Mouse (Mus musculus) ES-Bruce4 (cell line): ENCODE measurements at regions not wholly inside any gene's neighbourhood (a gene's known extent, or its start where the extent isn't known, plus 50 kb on each side); places are given as distances from the start of the nearest gene placed in this dataset.
"Not testable (repeated sequence)": the region's sequence is repeated elsewhere in the genome, so short reads cannot be mapped to it uniquely, and the experiment has no call there.

Experiments
- H3K27ac ChIP-seq: 2 replicates; pipeline ENCODE4 v1.5.1; 2012; ENCODE audit warnings: low read length, inconsistent platforms; ENCODE audit not compliant: insufficient read depth
- H3K27me3 ChIP-seq: 2 replicates; pipeline ENCODE4 v1.6.1; 2012; ENCODE audit warnings: mild to moderate bottlenecking, low read length, inconsistent platforms; ENCODE audit not compliant: control insufficient read depth, poor library complexity, insufficient read depth, severe bottlenecking
- H3K36me3 ChIP-seq: 2 replicates; pipeline ENCODE4 v1.6.1; 2012; ENCODE audit warnings: inconsistent platforms, mild to moderate bottlenecking, low read length, moderate library complexity; ENCODE audit not compliant: control insufficient read depth, poor library complexity, insufficient read depth, severe bottlenecking
- H3K4me1 ChIP-seq: one replicate; pipeline ENCODE4 v1.8.1; 2011; ENCODE audit warnings: low read length; ENCODE audit not compliant: control insufficient read depth, insufficient read depth
- H3K4me3 ChIP-seq: 2 replicates; pipeline ENCODE4 v1.5.1; 2011; ENCODE audit warnings: low read depth, mild to moderate bottlenecking, low read length
- H3K9ac ChIP-seq: 2 replicates; pipeline ENCODE4 v1.6.1; 2012; ENCODE audit warnings: low read depth, mild to moderate bottlenecking, inconsistent platforms; ENCODE audit not compliant: poor library complexity, severe bottlenecking
- H3K9me3 ChIP-seq: replicated peaks from 2 replicates; pipeline ENCODE4 v1.6.1; 2012; ENCODE audit warnings: mild to moderate bottlenecking, low read length, inconsistent platforms; ENCODE audit not compliant: control insufficient read depth, poor library complexity, insufficient read depth, severe bottlenecking
- CTCF ChIP-seq: IDR thresholded peaks from one replicate; pipeline ENCODE4 v1.8.1; 2011; ENCODE audit warnings: low read depth, low read length
- EP300 ChIP-seq: IDR thresholded peaks from 2 replicates; pipeline ENCODE4 v1.6.1; 2011; ENCODE audit warnings: low read depth, low read length; ENCODE audit not compliant: insufficient read depth
- POLR2A ChIP-seq: IDR thresholded peaks from one replicate; pipeline ENCODE4 v1.8.1; 2011; ENCODE audit warnings: low read length; ENCODE audit not compliant: insufficient read depth

DNA sequence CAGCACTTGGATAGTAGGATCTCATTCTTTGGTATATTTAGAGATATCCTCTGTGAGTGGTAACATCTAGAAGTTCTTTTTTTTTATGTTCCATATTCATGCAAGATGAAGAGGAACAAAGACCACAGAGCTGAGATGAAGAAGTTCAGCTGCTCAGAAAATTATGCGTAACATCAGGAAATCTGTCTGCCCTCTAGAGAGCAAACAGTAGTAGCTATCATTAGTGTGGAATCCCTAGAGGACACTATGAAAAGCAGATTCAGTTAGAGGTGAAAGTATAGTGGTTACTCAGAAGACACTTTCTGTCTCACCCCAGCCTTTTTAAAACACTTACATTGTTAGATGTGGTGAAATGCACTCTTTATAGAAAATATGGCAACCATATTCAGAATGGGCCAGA is 1214.9 kb upstream of the Tacstd2 start:
- Histone ChIP-seq H3K27me3 (no peaks in the 10 kb centered on the region), H3K36me3 (no peaks in the 10 kb centered on the region), H3K9me3 (no peaks in the 10 kb centered on the region), H3K9ac (no peak overlapping the region), H3K4me1 (no peaks in the 10 kb centered on the region), H3K4me3 (no peak overlapping the region), H3K27ac (no peak overlapping the region)
- no peak for TF ChIP-seq CTCF
- no peak for TF ChIP-seq POLR2A
- TF ChIP-seq EP300 = no peak

DNA sequence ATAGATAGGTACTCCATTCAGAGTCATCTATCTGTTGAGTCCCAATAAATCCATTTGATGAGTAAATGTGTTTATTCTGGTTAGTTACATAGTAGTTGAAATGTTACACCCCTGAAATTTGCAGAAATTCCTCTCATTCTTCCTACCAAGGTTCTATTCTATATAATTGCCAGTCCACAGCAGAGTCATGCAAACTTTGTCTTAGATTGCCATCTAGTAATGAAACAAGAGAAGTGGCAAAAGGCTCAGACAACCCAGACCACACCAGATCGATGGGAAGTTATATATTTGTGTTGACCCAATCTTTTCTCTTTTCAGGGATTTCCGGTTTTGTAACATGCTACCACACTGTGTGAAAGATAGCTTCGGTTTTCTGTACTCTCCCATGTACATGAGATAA is 1214.1 kb upstream of the Tacstd2 start:
- Histone ChIP-seq H3K4me3 (no peak overlapping the region), H3K9me3 (no peaks in the 10 kb centered on the region), H3K4me1 (no peaks in the 10 kb centered on the region), H3K27ac (no peak overlapping the region), H3K9ac (no peak overlapping the region), H3K36me3 (no peaks in the 10 kb centered on the region), H3K27me3 (no peaks in the 10 kb centered on the region)
- no peak for TF ChIP-seq EP300
- no peak for TF ChIP-seq POLR2A
- no peak for TF ChIP-seq CTCF

DNA sequence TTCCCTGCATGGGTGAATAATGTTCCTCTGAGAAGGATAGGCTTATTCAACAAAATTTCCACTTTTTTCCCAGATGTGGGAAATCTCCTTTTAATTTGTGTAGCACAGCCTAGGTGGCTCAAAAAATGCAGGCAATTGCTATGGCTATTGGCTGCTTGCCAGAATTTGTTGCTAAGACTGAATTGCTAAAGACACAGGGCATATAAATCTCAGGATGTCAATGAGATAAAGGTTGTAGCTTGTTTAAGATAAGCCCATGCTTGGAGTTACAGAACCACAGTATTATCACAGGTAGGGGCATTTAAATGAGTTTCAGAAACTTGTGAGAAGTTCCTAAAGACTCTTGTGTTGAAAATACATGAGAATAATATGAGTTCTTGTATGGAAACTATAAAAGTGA is 1203.0 kb upstream of the Tacstd2 start:
- no peak overlapping the region for H3K4me3 ChIP-seq
- H3K9ac ChIP-seq = no peak overlapping the region
- no peak for TF ChIP-seq EP300
- TF ChIP-seq CTCF = no peak
- no peak for TF ChIP-seq POLR2A
- no peaks in the 10 kb centered on the region for H3K36me3 ChIP-seq
- H3K9me3 ChIP-seq = no peaks in the 10 kb centered on the region
- no peaks in the 10 kb centered on the region for H3K4me1 ChIP-seq
- no peak overlapping the region for H3K27ac ChIP-seq
- H3K27me3 ChIP-seq = no peaks in the 10 kb centered on the region

DNA sequence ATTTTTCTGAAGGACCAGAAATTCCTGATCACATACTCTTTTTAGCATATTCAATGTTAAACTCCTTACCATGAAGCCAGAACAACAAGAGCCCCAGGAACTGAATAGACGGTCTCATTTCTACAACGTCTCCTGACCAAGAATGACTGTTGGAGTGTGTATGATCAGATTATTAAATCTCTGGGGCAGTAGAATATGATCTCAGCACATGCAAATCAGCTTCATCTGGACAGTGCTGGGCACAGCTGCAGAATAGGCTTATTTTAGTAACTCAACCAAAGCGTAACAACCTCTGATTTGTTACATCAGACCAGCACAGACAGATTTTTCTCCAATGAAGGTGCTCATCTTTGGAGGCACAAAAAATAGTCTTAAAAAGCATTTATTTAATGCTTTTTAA is 1201.1 kb upstream of the Tacstd2 start:
- Histone ChIP-seq H3K27ac (no peak overlapping the region), H3K4me3 (no peak overlapping the region), H3K9me3 (no peaks in the 10 kb centered on the region), H3K4me1 (no peaks in the 10 kb centered on the region), H3K27me3 (no peaks in the 10 kb centered on the region), H3K9ac (no peak overlapping the region), H3K36me3 (no peaks in the 10 kb centered on the region)
- no peak for TF ChIP-seq EP300
- no peak for TF ChIP-seq POLR2A
- TF ChIP-seq CTCF = no peak

DNA sequence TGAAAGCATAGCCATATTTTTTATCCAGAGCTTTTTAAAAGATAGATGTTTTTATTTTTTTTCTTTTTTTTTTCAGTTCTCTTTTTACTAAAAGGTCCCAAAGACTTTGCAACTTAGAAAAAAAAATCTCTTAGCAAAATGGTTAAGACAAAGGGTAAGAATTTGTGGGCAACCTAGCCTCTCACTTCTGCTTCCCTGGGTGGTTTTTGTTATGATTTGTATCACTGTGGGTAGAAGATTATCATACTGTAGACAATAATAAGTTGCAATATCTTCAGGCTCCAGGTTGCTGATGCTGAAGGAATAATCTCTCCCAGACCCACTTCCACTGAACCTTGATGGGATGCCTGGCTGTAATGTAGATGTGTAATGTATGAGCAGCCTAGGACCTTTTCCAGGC is 1200.5 kb upstream of the Tacstd2 start:
- H3K4me1 ChIP-seq = no peaks in the 10 kb centered on the region
- TF ChIP-seq CTCF = no peak
- no peak for TF ChIP-seq EP300
- TF ChIP-seq POLR2A = no peak
- H3K9ac ChIP-seq = no peak overlapping the region
- H3K27ac ChIP-seq = no peak overlapping the region
- no peaks in the 10 kb centered on the region for H3K36me3 ChIP-seq
- no peaks in the 10 kb centered on the region for H3K9me3 ChIP-seq
- H3K4me3 ChIP-seq = no peak overlapping the region
- no peaks in the 10 kb centered on the region for H3K27me3 ChIP-seq

DNA sequence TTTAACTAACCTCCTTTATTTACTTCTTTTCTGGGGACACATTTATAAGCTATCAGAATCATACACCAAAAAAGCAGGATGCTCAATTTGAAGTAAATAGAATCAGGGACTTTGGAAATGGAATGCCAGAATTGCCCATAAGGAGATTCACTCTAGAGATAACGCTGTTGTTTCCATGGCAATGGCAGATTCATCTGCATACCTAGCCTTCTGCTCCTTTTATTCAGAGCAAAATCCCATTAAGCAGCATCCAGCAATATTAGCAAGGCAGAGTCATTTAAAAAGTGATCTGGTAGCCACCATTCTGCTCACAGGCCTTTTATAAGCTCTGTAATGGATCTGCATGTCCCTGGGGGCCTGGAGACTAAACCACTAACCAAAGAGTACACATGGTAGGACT is 1175.5 kb upstream of the Tacstd2 start:
- not testable (repeated sequence) for H3K4me3 ChIP-seq

DNA sequence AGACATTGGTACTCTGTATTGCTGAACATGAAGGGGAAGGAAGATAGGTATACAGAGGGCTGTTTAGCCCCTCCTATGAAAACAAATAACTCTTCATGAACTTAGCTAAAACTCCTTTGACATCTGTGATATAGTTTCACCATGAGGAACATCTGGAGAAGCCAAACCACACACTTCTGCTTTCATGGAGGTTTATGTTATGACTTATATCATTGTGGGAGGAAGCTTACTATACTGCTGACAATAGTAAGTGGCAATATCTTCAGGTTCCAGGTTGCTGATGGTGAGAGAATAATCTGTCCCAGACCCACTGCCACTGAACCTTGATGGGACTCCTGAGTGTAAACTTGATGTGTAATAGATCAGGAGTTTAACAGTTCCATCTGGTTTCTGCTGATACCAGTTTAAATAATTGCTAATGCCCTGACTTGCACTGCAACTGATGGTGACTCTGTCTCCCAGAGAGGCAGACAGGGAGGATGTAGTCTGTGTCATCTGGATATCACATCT is 1168.8 kb upstream of the Tacstd2 start:
- not testable (repeated sequence) for H3K36me3 ChIP-seq, H3K9ac ChIP-seq

More for the DNA sequence above, 1175.5 kb upstream of the Tacstd2 start:
- H3K27me3 ChIP-seq, H3K9ac ChIP-seq, H3K9me3 ChIP-seq, H3K4me1 ChIP-seq, H3K36me3 ChIP-seq, H3K27ac ChIP-seq: not testable (repeated sequence)

DNA sequence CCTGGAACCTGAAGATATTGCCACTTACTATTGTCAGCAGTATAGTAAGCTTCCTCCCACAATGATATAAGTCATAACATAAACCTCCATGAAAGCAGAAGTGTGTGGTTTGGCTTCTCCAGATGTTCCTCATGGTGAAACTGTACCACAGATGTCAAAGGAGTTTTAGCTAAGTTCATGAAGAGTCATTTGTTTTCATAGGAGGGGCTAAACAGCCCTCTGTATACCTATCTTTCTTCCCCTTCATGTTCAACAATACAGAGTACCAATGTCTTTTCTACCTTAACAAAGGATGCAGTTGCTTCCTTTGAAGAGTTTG is 1145.2 kb upstream of the Tacstd2 start:
- not testable (repeated sequence) for H3K9ac ChIP-seq, H3K9me3 ChIP-seq, H3K27me3 ChIP-seq, H3K4me3 ChIP-seq, H3K36me3 ChIP-seq, H3K27ac ChIP-seq, H3K4me1 ChIP-seq

More for the DNA sequence above, 1168.8 kb upstream of the Tacstd2 start:
- not testable (repeated sequence) for H3K4me1 ChIP-seq, H3K9me3 ChIP-seq, H3K27ac ChIP-seq, H3K4me3 ChIP-seq, H3K27me3 ChIP-seq
